Mouse (Mus musculus) large intestine, adult 2 months (tissue): ENCODE measurements at regions not wholly inside any gene's neighbourhood (a gene's known extent, or its start where the extent isn't known, plus 50 kb on each side); places are given as distances from the start of the nearest gene placed in this dataset.

Experiments
- DNase-seq: peaks from one replicate; pipeline ENCODE4 v3.0.0-alpha.2; 2012; ENCODE audit warnings: low read depth, low spot score
- WGBS: fragments of 180-500 bp; shearing (Covaris S2); methylation state at CpG from one replicate; pipeline ENCODE4 v1.1.7; 2018; 5-methylcytosine and 5-hydroxymethylcytosine counted together

GRCm38 (mm10) chr2:115385207-115386168 lies 196.0 kb upstream of the BC052040 start:
- DNase-seq: no peak
- 60% methylated on average over 16 of the region's 16 CpGs for WGBS

GRCm38 (mm10) chr2:115391575-115391974 lies 189.9 kb upstream of the BC052040 start:
- 88% methylated on average over 7 of the region's 7 CpGs for WGBS
- DNase-seq: no peak

- DNase-seq: no peak
- WGBS: 78% methylated on average over 8 of the region's 8 CpGs
Measured at GRCm38 (mm10) chr2:115392082-115392762, 189.3 kb upstream of the BC052040 start.

GRCm38 (mm10) chr2:115394091-115394490 lies 187.4 kb upstream of the BC052040 start:
- 26% methylated on average over 4 of the region's 4 CpGs for WGBS
- DNase-seq: no peak

- 47% methylated on average over 4 of the region's 4 CpGs for WGBS
- DNase-seq: no peak
Measured at GRCm38 (mm10) chr2:115398550-115398949, 183.0 kb upstream of the BC052040 start.

- 67% methylated on average over 6 of the region's 6 CpGs for WGBS
- DNase-seq: no peak
Measured at GRCm38 (mm10) chr2:115399107-115399740, 182.3 kb upstream of the BC052040 start.

GRCm38 (mm10) chr2:115399987-115400550 lies 181.4 kb upstream of the BC052040 start:
- 81% methylated on average over 10 of the region's 10 CpGs for whole genome bisulfite sequencing
- no peak for DNase-seq

GRCm38 (mm10) chr2:115402246-115402645 lies 179.3 kb upstream of the BC052040 start:
- WGBS: 47% methylated on average over 2 of the region's 2 CpGs
- DNase-seq: no peak

- no peak for DNase-seq
Measured at GRCm38 (mm10) chr2:115432476-115432875, 149.0 kb upstream of the BC052040 start.

GRCm38 (mm10) chr2:115441100-115441499 lies 140.4 kb upstream of the BC052040 start:
- 17% methylated on average over 1 of the region's 1 CpGs for WGBS
- no peak for DNase-seq

More at GRCm38 (mm10) chr2:115432476-115432875, 149.0 kb upstream of the BC052040 start:
- 18% methylated on average over 2 of the region's 2 CpGs for WGBS

- no peak for DNase-seq
Measured at GRCm38 (mm10) chr2:115449783-115450483, 131.6 kb upstream of the BC052040 start.

GRCm38 (mm10) chr2:115455593-115455992 lies 125.9 kb upstream of the BC052040 start:
- no peak for DNase-seq
- WGBS: 85% methylated on average over 6 of the region's 6 CpGs

More at GRCm38 (mm10) chr2:115449783-115450483, 131.6 kb upstream of the BC052040 start:
- 40% methylated on average over 6 of the region's 6 CpGs for WGBS

- 65% methylated on average over 5 of the region's 5 CpGs for WGBS
- no peak for DNase-seq
Measured at GRCm38 (mm10) chr2:115456372-115457022, 125.0 kb upstream of the BC052040 start.

- 46% methylated on average over 5 of the region's 5 CpGs for whole genome bisulfite sequencing
- DNase-seq: no peak
Measured at GRCm38 (mm10) chr2:115460028-115460881, 121.3 kb upstream of the BC052040 start.

GRCm38 (mm10) chr2:115460882-115461151 lies 120.7 kb upstream of the BC052040 start:
- DNase-seq: no peak
- 69% methylated on average over 1 of the region's 1 CpGs for WGBS

GRCm38 (mm10) chr2:115466170-115466569 lies 115.3 kb upstream of the BC052040 start:
- WGBS: 78% methylated on average over 4 of the region's 4 CpGs
- DNase-seq: no peak

- no peak for DNase-seq
- 78% methylated on average over 11 of the region's 11 CpGs for WGBS
Measured at GRCm38 (mm10) chr2:115467107-115467745, 114.3 kb upstream of the BC052040 start.

- DNase-seq: no peak
- WGBS: 65% methylated on average over 6 of the region's 6 CpGs
Measured at GRCm38 (mm10) chr2:115467936-115468335, 113.6 kb upstream of the BC052040 start.
